Mouse (Mus musculus) megakaryocyte, embryonic 14.5 days (primary cell): Measurements from ENCODE around the gene Atxn7l1.

Experiments used
- FLI1 ChIP-seq: IDR thresholded peaks from 2 replicates; pipeline ENCODE4 v1.6.1; 2012; ENCODE audit warnings: low read length, inconsistent platforms, mixed read lengths
- GATA1 ChIP-seq: IDR thresholded peaks from 3 replicates; pipeline ENCODE4 v1.6.1; 2012; ENCODE audit warnings: mixed read lengths, low read length, inconsistent platforms, borderline replicate concordance

DNA sequence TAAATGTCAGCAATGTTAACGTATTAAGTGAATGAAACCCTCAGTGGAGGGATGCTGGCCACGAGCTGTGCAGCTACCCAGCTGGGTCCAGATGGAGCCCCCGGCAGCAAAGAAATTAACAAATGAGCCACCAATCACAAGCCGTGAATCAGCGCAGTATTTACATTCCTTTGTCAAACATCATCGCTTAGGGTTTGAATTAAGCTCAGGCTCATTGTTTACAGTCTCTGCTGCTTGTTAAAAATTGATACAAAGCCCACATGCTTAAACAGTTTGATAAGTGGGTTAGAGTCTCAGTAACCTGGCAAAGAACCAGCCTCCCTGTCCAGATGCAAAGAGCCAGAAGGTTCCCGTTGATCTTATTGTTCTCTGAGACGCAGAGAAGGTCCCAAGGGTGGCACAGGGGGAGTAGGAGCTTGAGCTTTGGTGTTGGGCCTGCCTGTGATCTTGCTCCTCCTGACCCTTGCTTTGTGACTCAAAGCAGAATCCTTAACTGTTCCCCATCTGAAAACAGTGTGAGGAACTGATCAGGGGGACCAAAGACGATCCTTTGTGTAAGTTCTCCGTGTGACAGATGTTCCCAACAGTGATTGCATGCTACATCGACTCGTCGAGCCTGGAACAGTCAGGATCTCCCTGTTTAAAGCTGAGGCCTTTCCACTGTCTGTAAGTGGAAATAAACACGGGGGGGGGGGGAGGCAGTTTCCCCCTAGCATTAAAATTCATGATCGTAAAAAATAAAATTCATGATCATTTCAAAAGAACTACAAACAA is 45.0 kb upstream of the Atxn7l1 start:
- no peak for TF ChIP-seq GATA1
- TF ChIP-seq FLI1: no peak
